22 mouse cellular contexts compared by ENCODE assay signal in genomic region chr1:52787254-52787653, GRCm38 (mm10). TPM values are rescaled to one million over a fixed set of nuclear protein-coding genes. Genes with fewer than 3 reads are reported as not detected.
A peak's percentile ranks its signal among the peaks of the same experiment; 100 is the strongest.
DNase-seq lines count a peak whose midpoint lies in the region; ATAC-seq and TF ChIP-seq lines count a peak whose summit lies in the region.
"Had no signal": no experiment of that assay in that cellular context is flagged by ENCODE, and none has a peak within 500 bp of the region (broad histone marks: within the 10 kb centered on the region; RNA-seq: fewer than 3 reads in every experiment).

No protein-coding gene starts in this region.

- H3K36me3 ChIP-seq in stomach, embryonic 15.5 days, result no peaks in the 10 kb centered on the region
- peaks cover 6% of the 10 kb centered on the region; the same call in 1 of the 2 replicates for H3K36me3 ChIP-seq in stomach, postnatal 0 days (ENCODE audit: control insufficient read depth, insufficient read depth, low read length)
- H3K36me3 ChIP-seq in C2C12 (ENCODE audit: control insufficient read depth, insufficient read depth) (peaks cover 9% of the 10 kb centered on the region), myocyte (ENCODE audit: control insufficient read depth, insufficient read depth) (peaks cover 4% of the 10 kb centered on the region)
- H3K36me3 ChIP-seq: G1E had no signal

- H3K9ac ChIP-seq in stomach, embryonic 15.5 days, result no peak overlapping the region
- no peak overlapping the region for H3K9ac ChIP-seq in stomach, postnatal 0 days (ENCODE audit: low read length)

- H3K4me2 ChIP-seq in stomach, embryonic 15.5 days, result no peak overlapping the region
- no peak overlapping the region for H3K4me2 ChIP-seq in stomach, postnatal 0 days (replicated peaks; ENCODE audit: low read depth)
- H3K4me2 ChIP-seq in myocyte (ENCODE audit: low read depth), result no peak overlapping the region

- H3K9me3 ChIP-seq in stomach, embryonic 15.5 days, result no peaks in the 10 kb centered on the region
- H3K9me3 ChIP-seq in stomach, postnatal 0 days (ENCODE audit: control insufficient read depth, low read length), result no peaks in the 10 kb centered on the region
- H3K9me3 ChIP-seq: G1E had no signal

- TF ChIP-seq CTCF in stomach, postnatal 0 days (IDR thresholded peaks at IDR 0.05; ENCODE audit: low read depth), result no peak
- TF ChIP-seq CTCF in C2C12 (IDR thresholded peaks at IDR 0.05; ENCODE audit: control insufficient read depth, insufficient read depth, insufficient read length), result no peak

- H3ac ChIP-seq in C2C12 (ENCODE audit: control insufficient read depth, insufficient read length, low read depth), result no peak overlapping the region
- no peak overlapping the region for H3ac ChIP-seq in myocyte (ENCODE audit: control insufficient read depth, insufficient read length)

- no peaks in the 10 kb centered on the region for H3K79me3 ChIP-seq in C2C12 (ENCODE audit: low read depth)

- no peaks in the 10 kb centered on the region for H3K79me2 ChIP-seq in C2C12 (ENCODE audit: control insufficient read depth, insufficient read depth)
- H3K79me2 ChIP-seq in myocyte (ENCODE audit: control insufficient read depth, insufficient read depth), result no peaks in the 10 kb centered on the region

- no peak for TF ChIP-seq POLR2A in myocyte (IDR thresholded peaks at IDR 0.05; ENCODE audit: insufficient read length, low read depth)

- ATAC-seq in stomach, embryonic 15.5 days (ENCODE audit: insufficient read depth, low FRiP score, low read depth), result 0 out of 2 replicates have a peak, but pooled peaks have one; percentile 10
- no peak for ATAC-seq in stomach, postnatal 0 days (ENCODE audit: low FRiP score, low TSS enrichment)
- ATAC-seq: activated CD4-positive, CD25-positive, alpha-beta regulatory T cell, adult 4 months; CD4-positive, CD25-positive, alpha-beta regulatory T cell, adult 4 months; Patski had no signal

- H3K27ac ChIP-seq in stomach, embryonic 15.5 days, result no peak overlapping the region
- H3K27ac ChIP-seq in stomach, postnatal 0 days (replicated peaks), result no peak overlapping the region

- no peaks in the 10 kb centered on the region for H3K4me1 ChIP-seq in stomach, embryonic 15.5 days
- no peaks in the 10 kb centered on the region for H3K4me1 ChIP-seq in stomach, postnatal 0 days (replicated peaks; ENCODE audit: control insufficient read depth, insufficient read depth)

- H3K4me3 ChIP-seq in stomach, embryonic 15.5 days (replicated peaks), result no peak overlapping the region
- H3K4me3 ChIP-seq in stomach, postnatal 0 days (ENCODE audit: low read depth, low read length), result no peak overlapping the region
- H3K4me3 ChIP-seq in C2C12 (ENCODE audit: insufficient read depth, poor library complexity, severe bottlenecking) (no peak overlapping the region), myocyte (no peak overlapping the region)

- 98% methylated on average over 1 of the region's 1 CpGs for WGBS in stomach, embryonic 15.5 days
- WGBS in stomach, postnatal 0 days, result 95% methylated on average over 1 of the region's 1 CpGs

- no peak for TF ChIP-seq EP300 in stomach, postnatal 0 days (optimal IDR thresholded peaks at IDR 0.05)

- no peak for DNase-seq in stomach, postnatal 0 days (ENCODE audit: low spot score)
- DNase-seq in lung, postnatal 25 days (ENCODE audit: low spot score), result no peak
- no peak for DNase-seq in adrenal gland, postnatal 36 days
- DNase-seq: adrenal gland, adult 2 months; adrenal gland, adult 8-10 months; adrenal gland, postnatal 10 days; adrenal gland, postnatal 14 days; adrenal gland, postnatal 25 days; B cell, adult 2 months; cerebellum, adult 11 months; cerebellum, adult 11-12 months; cerebellum, adult 18-20 months; cerebellum, adult 2 months; cerebellum, adult 8-10 months had no signal

- no peaks in the 10 kb centered on the region for H3K27me3 ChIP-seq in stomach, embryonic 15.5 days (replicated peaks)
- no peaks in the 10 kb centered on the region for H3K27me3 ChIP-seq in stomach, postnatal 0 days (ENCODE audit: control insufficient read depth, insufficient read depth, low read length)
- H3K27me3 ChIP-seq in C2C12 (ENCODE audit: control insufficient read depth, insufficient read depth, insufficient read length), result no peaks in the 10 kb centered on the region
- H3K27me3 ChIP-seq in myocyte (ENCODE audit: control insufficient read depth, insufficient read depth, insufficient read length), result no peaks in the 10 kb centered on the region
- H3K27me3 ChIP-seq: CH12.LX, Patski had no signal

TF ChIP-seq in C2C12, 6 proteins besides CTCF, POLR2A, EP300 and RAD21:
- TF ChIP-seq USF1 (IDR thresholded peaks at IDR 0.05; ENCODE audit: low read depth) (no peak), MYOD1 (IDR thresholded peaks at IDR 0.05; ENCODE audit: control insufficient read depth, insufficient read length, low read depth) (peak; percentile 45), CEBPB (IDR thresholded peaks at IDR 0.05; ENCODE audit: low read depth) (no peak)

TF ChIP-seq in myocyte, 11 proteins besides CTCF, POLR2A, EP300 and RAD21:
- TF ChIP-seq MYOD1 (IDR thresholded peaks at IDR 0.05; ENCODE audit: control insufficient read depth in 1 of 3, insufficient read length in 2 of 3, low read depth in 2 of 3), result peak in 2 of 3 experiments; percentile 50 to 75
- no peak for TF ChIP-seq REST (IDR thresholded peaks at IDR 0.05; ENCODE audit: insufficient read depth, insufficient read length)

RNA-seq across cellular contexts. Expression of gene Inpp1, which starts 30.2 kb away (rescaled TPM):
- polyA plus RNA-seq in stomach, embryonic 15.5 days (2015; fragmentation: Nextera tagmentation; extraction: Ambion mirVana), result 15.9 and 19.8 TPM in 2 replicates
- 6.1 and 8.1 TPM in 2 replicates for polyA plus RNA-seq in stomach, postnatal 0 days (2015; fragmentation: Nextera tagmentation; extraction: Ambion mirVana)
- polyA plus RNA-seq in C2C12 (2012; fragmentation: generic; extraction: Trizol), result 6.7 TPM
- 3.6 TPM for polyA plus RNA-seq in myocyte (2012; fragmentation: generic; extraction: Trizol)
- 10 to 100 TPM; 22.5 to 39.3 TPM for total RNA-seq in adrenal gland, postnatal 36 days (2021)
- polyA plus RNA-seq: G1E had no signal

RNA-seq across cellular contexts. Expression of gene Hibch, which starts 57.5 kb away (rescaled TPM):
- 22.3 and 25.2 TPM in 2 replicates for polyA plus RNA-seq in stomach, embryonic 15.5 days (2015; fragmentation: Nextera tagmentation; extraction: Ambion mirVana)
- polyA plus RNA-seq in stomach, postnatal 0 days (2015; fragmentation: Nextera tagmentation; extraction: Ambion mirVana), result 21.3 and 22.9 TPM in 2 replicates
- polyA plus RNA-seq in C2C12 (2012; fragmentation: generic; extraction: Trizol) (6.0 TPM), myocyte (2012; fragmentation: generic; extraction: Trizol) (8.1 TPM)
- 10 to 100 TPM; 70.4 to 76.9 TPM for total RNA-seq in adrenal gland, postnatal 36 days (2021)

RNA-seq across cellular contexts. Expression of gene Mfsd6, which starts 60.0 kb away (rescaled TPM):
- 4.0 and 5.0 TPM in 2 replicates for polyA plus RNA-seq in stomach, embryonic 15.5 days (2015; fragmentation: Nextera tagmentation; extraction: Ambion mirVana)
- 6.3 and 8.0 TPM in 2 replicates for polyA plus RNA-seq in stomach, postnatal 0 days (2015; fragmentation: Nextera tagmentation; extraction: Ambion mirVana)
- polyA plus RNA-seq in C2C12 (2012; fragmentation: generic; extraction: Trizol), result 0.30 TPM
- polyA plus RNA-seq in myocyte (2012; fragmentation: generic; extraction: Trizol), result 0.59 TPM
- 10 to 100 TPM; 16.6 to 17.0 TPM for total RNA-seq in adrenal gland, postnatal 36 days (2021)
